Mouse (Mus musculus) testis, adult 2 months (tissue): ENCODE results near the gene Tepsin.

ENCODE experiments used
- CTCF ChIP-seq: fragments of 200-500 bp; IDR thresholded peaks from 2 replicates; pipeline ENCODE4 v1.5.1; 2012; ENCODE audit warnings: low read depth, mild to moderate bottlenecking, inconsistent platforms, low read length, moderate library complexity; ENCODE audit not compliant: control insufficient read depth, insufficient read depth, insufficient replicate concordance
- POLR2A ChIP-seq: fragments of 200-500 bp; IDR thresholded peaks from 2 replicates; pipeline ENCODE4 v1.6.1; 2012; ENCODE audit warnings: low read depth, mild to moderate bottlenecking, inconsistent platforms, low read length, moderate library complexity; ENCODE audit not compliant: control insufficient read depth

- TF ChIP-seq POLR2A (no peak), CTCF (no peak)
These were observed 21.5 kb upstream of the Tepsin start for GRCm38 (mm10) chr11:120119936-120120541.
